Mouse (Mus musculus) ES-E14 (cell line): ENCODE data around the gene Dpep2nb. TPM values are rescaled to one million over a fixed set of nuclear protein-coding genes. Genes with fewer than 3 reads are reported as not detected.

ENCODE experiments used
- DNase-seq: peaks from one replicate; pipeline ENCODE4 v3.0.0-alpha.2; 2013; ENCODE audit warnings: low read depth, low spot score
- H3K27ac ChIP-seq: 2 replicates; pipeline ENCODE4 v1.5.1; 2012; ENCODE audit warnings: low read depth, mild to moderate bottlenecking, low read length, moderate library complexity, mixed read lengths; ENCODE audit not compliant: poor library complexity, insufficient read depth, severe bottlenecking
- H3K36me3 ChIP-seq: 2 replicates; pipeline ENCODE4 v1.6.1; 2012; ENCODE audit warnings: mild to moderate bottlenecking, low read length, moderate library complexity, mixed read lengths; ENCODE audit not compliant: control insufficient read depth, poor library complexity, insufficient read depth, severe bottlenecking
- H3K4me1 ChIP-seq, 2 experiments: fragments of 150-350 bp in 1 of 2; sonication (generic) in 1 of 2; 2 replicates each; pipeline ENCODE4 v1.6.1; 2012; ENCODE audit warnings: low read length in 2 of 2, mild to moderate bottlenecking in 1 of 2, mixed read lengths in 1 of 2; ENCODE audit not compliant: control insufficient read depth in 2 of 2, insufficient read depth in 2 of 2, poor library complexity in 1 of 2
- H3K4me3 ChIP-seq, 2 experiments: fragments of 150-350 bp in 1 of 2; sonication (generic) in 1 of 2; 2 replicates each; pipeline ENCODE4 v1.5.1; 2012; ENCODE audit warnings: low read length in 2 of 2, low read depth in 1 of 2, mild to moderate bottlenecking in 1 of 2, mixed read lengths in 1 of 2; ENCODE audit not compliant: insufficient read depth in 1 of 2, poor library complexity in 1 of 2, severe bottlenecking in 1 of 2
- H3K9ac ChIP-seq: 2 replicates; pipeline ENCODE4 v1.6.1; 2012; ENCODE audit warnings: low read depth, mild to moderate bottlenecking, low read length, mixed read lengths; ENCODE audit not compliant: poor library complexity, insufficient read depth, severe bottlenecking
- H3K9me3 ChIP-seq: fragments of 150-350 bp; sonication (generic); 2 replicates; pipeline ENCODE4 v1.6.1; 2012; ENCODE audit warnings: low read depth, mild to moderate bottlenecking, low read length; ENCODE audit not compliant: control insufficient read depth, insufficient read depth
- CHD2 ChIP-seq: IDR thresholded peaks from 2 replicates; pipeline ENCODE4 v1.6.1; 2014; ENCODE audit warnings: mild to moderate bottlenecking, low read depth, low read length, inconsistent platforms
- HCFC1 ChIP-seq: IDR thresholded peaks from 2 replicates; pipeline ENCODE4 v1.6.1; 2012; ENCODE audit warnings: low read length, inconsistent platforms, borderline replicate concordance; ENCODE audit not compliant: insufficient read depth
- MAFK ChIP-seq: IDR thresholded peaks from 2 replicates; pipeline ENCODE4 v1.6.1; 2014; ENCODE audit warnings: mild to moderate bottlenecking, low read depth, low read length, inconsistent platforms; ENCODE audit not compliant: insufficient read depth
- ZC3H11A ChIP-seq: IDR thresholded peaks from 2 replicates; pipeline ENCODE4 v1.6.1; 2012; ENCODE audit warnings: low read depth, mild to moderate bottlenecking, inconsistent platforms, low read length, borderline replicate concordance
- ZNF384 ChIP-seq: IDR thresholded peaks from 2 replicates; pipeline ENCODE4 v1.6.1; 2012; ENCODE audit warnings: low read depth, low read length, inconsistent platforms
- in situ Hi-C, 2 experiments: fragments of 600-800 bp; cut with MboI; formaldehyde crosslinking; loops; one replicate each; pipeline ENCODE4 v1.15.1; 2025; ENCODE audit warnings: low sequenced_read_pairs in 2 of 2, inconsistent platforms in 1 of 2; ENCODE audit not compliant: unreplicated experiment in 2 of 2
- total RNA-seq: library from RNA; depleted of rRNA; stranded (reverse); fragments of 300-350 nt; gene quantifications from 2 replicates; pipeline ENCODE4 v1.2.3, GENCODE M21; 2012

The Dpep2nb gene
- total RNA-seq, 1 experiment = not detected

- Histone ChIP-seq H3K9me3 (no peaks in the 10 kb centered on the region), H3K9ac (no peak overlapping the region), H3K4me3 (no peak overlapping the region), H3K4me1 (peaks cover 5 to 10% of the 10 kb centered on the region in 2 experiments; a peak in 3 of 4 replicates), H3K36me3 (no peaks in the 10 kb centered on the region), H3K27ac (no peak overlapping the region)
- in situ Hi-C loops = no loop called here
- DNase-seq = no peak
- TF ChIP-seq HCFC1 (no peak), CHD2 (no peak), ZC3H11A (no peak), MAFK (no peak), ZNF384 (no peak)
These were observed 36.4 kb downstream of the Dpep2nb start for GRCm38 (mm10) chr8:105969367-105969766.

GRCm38 (mm10) chr8:105966692-105967311, 39.0 kb downstream of the Dpep2nb start:
- Histone ChIP-seq H3K9me3 (no peaks in the 10 kb centered on the region), H3K27ac (peak overlapping the region; percentile 32; the same call in 1 of the 2 replicates), H3K9ac (no peak overlapping the region), H3K36me3 (no peaks in the 10 kb centered on the region), H3K4me3 (peak overlapping the region; percentile 95 to 97; a peak in 3 of 4 replicates), H3K4me1 (peaks cover 14 to 29% of the 10 kb centered on the region in 2 experiments; a peak in 3 of 4 replicates)
- in situ Hi-C loops = no loop called here
- DNase-seq = peak; percentile 80
- TF ChIP-seq MAFK (no peak), HCFC1 (no peak), CHD2 (no peak), ZNF384 (no peak)

GRCm38 (mm10) chr8:105965905-105966341, 39.9 kb downstream of the Dpep2nb start, which contains the start of gene Slc12a4:
Slc12a4 (minus strand) TSS chr8:105966097.
- DNase-seq = peak; percentile 62
- peaks cover 16 to 37% of the 10 kb centered on the region in 2 experiments; a peak in 3 of 4 replicates for H3K4me1 ChIP-seq
- peak within 1 kb of the TSS; percentile 95 to 97 for H3K4me3 ChIP-seq
- peak within 1 kb of the TSS; percentile 32 for H3K27ac ChIP-seq
- H3K9me3 ChIP-seq = no peaks in the 10 kb centered on the region
- TF ChIP-seq MAFK (no peak), ZC3H11A (no peak)
- in situ Hi-C loops = no loop called here
- H3K9ac ChIP-seq = peak within 1 kb of the TSS; percentile 94
- no peaks in the 10 kb centered on the region for H3K36me3 ChIP-seq

DNA sequence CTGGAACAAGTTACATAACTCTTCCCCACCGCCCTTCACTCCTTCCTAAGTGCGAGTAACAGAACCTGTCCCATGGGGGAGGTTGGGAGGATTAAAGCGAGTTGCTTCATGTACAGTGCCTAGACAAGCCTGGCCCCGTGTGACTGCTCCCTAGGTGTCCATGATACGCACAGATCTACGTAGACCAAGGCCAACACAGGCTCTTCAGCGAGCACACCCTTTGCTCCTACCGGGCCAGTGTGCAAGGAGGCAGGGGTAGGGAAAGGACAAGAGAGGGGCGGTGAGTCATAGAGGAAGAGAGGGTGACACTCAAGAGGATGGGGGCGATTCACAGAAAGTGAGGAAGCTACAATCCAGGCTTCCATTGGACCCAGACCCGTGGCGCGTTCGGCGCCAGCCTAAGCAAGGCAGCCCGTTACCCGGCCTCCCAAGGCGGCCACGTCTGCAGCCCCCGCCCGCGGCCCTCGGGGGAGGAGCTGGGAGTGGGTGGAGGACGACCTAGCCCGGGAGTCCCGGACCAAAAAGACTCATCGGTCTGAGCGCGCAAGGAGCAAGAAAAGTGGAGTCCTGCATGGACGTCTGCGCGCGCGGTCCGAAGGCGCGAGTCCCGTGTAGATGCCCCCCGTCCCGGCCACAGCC, 40.4 kb downstream of the Dpep2nb start:
- H3K9ac ChIP-seq = peak overlapping the region; percentile 94
- peaks cover 16 to 36% of the 10 kb centered on the region in 2 experiments; a peak in 3 of 4 replicates for H3K4me1 ChIP-seq
- peak overlapping the region; percentile 30 for H3K27ac ChIP-seq
- in situ Hi-C loops = no loop called here
- H3K36me3 ChIP-seq = 0 out of 2 replicates have a peak, but pooled peaks cover under 1% of the 10 kb centered on the region
- no peak for DNase-seq
- no peaks in the 10 kb centered on the region for H3K9me3 ChIP-seq
- no peak for TF ChIP-seq MAFK
- no peak for TF ChIP-seq ZNF384
- TF ChIP-seq CHD2 = no peak
- no peak for TF ChIP-seq ZC3H11A
- peak overlapping the region; percentile 95 to 97 for H3K4me3 ChIP-seq
